Mouse (Mus musculus): ENCODE results near the gene Ttc7b.

GRCm38 (mm10) chr12:100520794-100521186, at the start of gene Ttc7b:
- peak; percentile 50; the same call in 1 of the 2 replicates for TF ChIP-seq CTCF (IDR thresholded peaks at IDR 0.05; ENCODE audit: borderline replicate concordance, extremely low read depth, insufficient read depth, insufficient read length)
- TF ChIP-seq POLR2A (IDR thresholded peaks at IDR 0.05; ENCODE audit: borderline replicate concordance, extremely low read depth, insufficient read depth, insufficient read length, poor library complexity, severe bottlenecking), result no peak

Measured in brain, embryonic 14.5 days (tissue).